Mouse (Mus musculus): ENCODE measurements around the gene Pgap2.
A peak's percentile ranks its signal among the peaks of the same experiment; 100 is the strongest.

Pgap2 gene

GRCm38 (mm10) chr7:102209756-102210721 lies at the start of gene Pgap2, which contains the start of gene Nup98:
Gene Pgap2 (plus strand): TSS chr7:102210208.
Gene Nup98 (minus strand): TSS chr7:102210176.
- DNase-seq (ENCODE audit: low spot score), result peak; percentile 97

- no peak for DNase-seq (ENCODE audit: low spot score)
Measured at GRCm38 (mm10) chr7:102170300-102170699, 39.7 kb upstream of the Pgap2 start.

- no peak for DNase-seq (ENCODE audit: low spot score)
Measured at GRCm38 (mm10) chr7:102183849-102184248, 26.2 kb upstream of the Pgap2 start.

GRCm38 (mm10) chr7:102192356-102192755 lies 17.7 kb upstream of the Pgap2 start:
- no peak for DNase-seq (ENCODE audit: low spot score)

GRCm38 (mm10) chr7:102200576-102200975 lies 9.4 kb upstream of the Pgap2 start:
- DNase-seq (ENCODE audit: low spot score), result no peak

GRCm38 (mm10) chr7:102200996-102201785 lies 8.8 kb upstream of the Pgap2 start:
- no peak for DNase-seq (ENCODE audit: low spot score)

- no peak for DNase-seq (ENCODE audit: low spot score)
Measured at GRCm38 (mm10) chr7:102204296-102204857, 5.6 kb upstream of the Pgap2 start.

GRCm38 (mm10) chr7:102205646-102206045 lies 4.4 kb upstream of the Pgap2 start:
- no peak for DNase-seq (ENCODE audit: low spot score)

- no peak for DNase-seq (ENCODE audit: low spot score)
Measured at GRCm38 (mm10) chr7:102208806-102209363, 1.1 kb upstream of the Pgap2 start.

GRCm38 (mm10) chr7:102211071-102211470 lies 1.1 kb downstream of the Pgap2 start:
- DNase-seq (ENCODE audit: low spot score), result no peak

- DNase-seq (ENCODE audit: low spot score), result no peak
Measured at GRCm38 (mm10) chr7:102221899-102222298, 11.9 kb downstream of the Pgap2 start.

GRCm38 (mm10) chr7:102222336-102222735 lies 12.3 kb downstream of the Pgap2 start:
- DNase-seq (ENCODE audit: low spot score), result no peak

GRCm38 (mm10) chr7:102222830-102223556 lies 13.0 kb downstream of the Pgap2 start:
- no peak for DNase-seq (ENCODE audit: low spot score)

GRCm38 (mm10) chr7:102223883-102224738 lies 14.1 kb downstream of the Pgap2 start:
- no peak for DNase-seq (ENCODE audit: low spot score)

- no peak for DNase-seq (ENCODE audit: low spot score)
Measured at GRCm38 (mm10) chr7:102226051-102226450, 16.0 kb downstream of the Pgap2 start.

- DNase-seq (ENCODE audit: low spot score), result no peak
Measured at GRCm38 (mm10) chr7:102228049-102228670, 18.2 kb downstream of the Pgap2 start.

- no peak for DNase-seq (ENCODE audit: low spot score)
Measured at GRCm38 (mm10) chr7:102229814-102230213, 19.8 kb downstream of the Pgap2 start.

- no peak for DNase-seq (ENCODE audit: low spot score)
Measured at GRCm38 (mm10) chr7:102233059-102233458, 23.1 kb downstream of the Pgap2 start.

- DNase-seq (ENCODE audit: low spot score), result no peak
Measured at GRCm38 (mm10) chr7:102238686-102239286, 28.8 kb downstream of the Pgap2 start.

GRCm38 (mm10) chr7:102239591-102239990 lies 29.6 kb downstream of the Pgap2 start:
- no peak for DNase-seq (ENCODE audit: low spot score)
